Mouse (Mus musculus): ENCODE measurements at regions not wholly inside any gene's neighbourhood (a gene's known extent, or its start where the extent isn't known, plus 50 kb on each side); places are given as distances from the start of the nearest gene placed in this dataset.
A peak's percentile ranks its signal among the peaks of the same experiment; 100 is the strongest.

DNA sequence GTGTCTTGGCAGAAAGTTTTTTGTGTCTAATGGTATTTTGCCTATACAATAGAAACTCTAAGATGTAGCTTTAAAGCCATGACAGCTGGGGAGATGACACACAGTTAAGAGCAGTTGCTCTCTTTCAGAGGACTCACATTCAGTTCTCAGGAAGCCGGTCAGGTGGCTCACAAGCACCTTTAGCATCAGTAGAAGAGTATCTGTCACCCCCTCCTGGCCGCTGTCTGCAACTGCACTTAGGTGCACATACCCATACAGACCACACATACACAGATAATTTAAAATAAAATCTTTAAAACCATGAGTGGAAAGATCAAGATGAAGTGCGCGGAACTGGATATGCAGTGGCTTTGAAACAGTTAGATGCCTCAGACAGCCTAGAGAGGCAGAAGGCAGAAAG, 178.3 kb upstream of the Chrm3 start:
- DNase-seq (ENCODE audit: low read depth, low spot score), result no peak

DNA sequence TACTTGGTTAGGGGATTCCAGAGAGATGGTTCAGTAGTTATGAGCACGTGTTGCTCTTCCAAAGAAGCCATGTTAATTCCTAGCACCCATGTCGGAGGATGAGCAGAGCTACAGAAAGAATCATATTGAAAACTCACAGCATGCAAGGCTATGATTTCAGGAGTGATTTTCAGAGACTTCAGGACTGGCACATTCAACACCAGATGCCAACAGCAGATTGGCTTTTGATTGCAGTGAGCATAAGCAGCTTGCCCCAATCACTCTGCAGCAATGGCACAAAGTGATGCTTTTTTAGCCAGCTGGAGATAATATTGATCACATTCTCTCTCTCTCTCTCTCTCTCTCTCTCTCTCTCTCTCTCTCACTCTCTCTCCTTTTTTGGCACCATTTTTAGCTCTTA, 166.6 kb upstream of the Chrm3 start:
- DNase-seq (ENCODE audit: low read depth, low spot score), result no peak

DNA sequence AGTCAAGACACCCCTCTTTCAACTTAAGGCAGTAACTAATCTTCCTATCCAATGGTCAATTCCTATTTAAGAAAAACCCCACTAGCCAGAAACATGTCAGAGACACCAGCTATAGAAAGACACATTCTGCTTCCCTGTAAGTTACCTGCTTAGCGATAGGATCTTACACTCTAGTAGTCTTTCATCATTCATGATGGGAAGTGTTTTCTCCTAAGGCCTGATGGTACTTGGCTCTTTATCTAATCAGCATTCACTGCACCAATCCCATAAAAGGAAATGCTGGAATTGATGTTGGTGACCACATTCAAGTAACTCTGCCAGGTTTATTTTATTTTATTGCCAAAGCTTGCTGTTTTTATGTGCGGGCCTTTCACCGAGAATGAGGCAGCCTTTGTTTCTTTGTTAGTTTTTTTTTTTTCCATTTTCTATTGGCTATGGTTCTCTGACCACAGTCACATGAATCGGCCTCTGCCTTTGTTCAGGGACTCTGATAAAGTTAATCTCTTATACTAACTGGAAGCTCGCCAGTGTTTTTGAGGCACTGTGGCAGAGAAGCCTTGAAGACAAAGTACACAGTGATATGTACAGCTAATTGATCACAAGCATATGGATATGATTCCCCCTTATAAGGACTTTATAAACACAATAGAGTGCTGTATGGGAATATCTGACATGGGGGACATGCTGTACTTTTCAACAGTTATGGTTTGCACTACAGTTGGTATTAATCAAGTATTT, 166.0 kb upstream of the Chrm3 start:
- no peak for DNase-seq (ENCODE audit: low read depth, low spot score)

DNA sequence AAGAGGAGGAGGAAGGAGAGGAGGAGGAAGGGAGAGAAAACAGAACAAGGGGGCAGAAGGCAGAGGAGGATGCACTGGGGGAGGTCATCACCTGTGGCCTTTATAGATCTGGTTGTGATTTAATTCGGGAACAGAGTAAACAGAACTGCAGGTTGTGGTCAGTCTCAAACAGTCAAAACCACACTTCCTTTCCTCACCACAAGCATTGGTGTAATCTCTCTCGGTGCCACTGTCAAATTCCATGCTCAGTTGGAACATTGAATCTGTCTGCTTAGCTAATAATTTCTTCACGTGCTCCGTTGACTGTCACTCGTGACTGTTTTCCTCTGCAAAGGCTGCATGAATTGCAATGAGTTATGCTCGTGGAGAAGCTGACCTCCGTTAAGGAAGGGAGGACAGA, 143.6 kb upstream of the Chrm3 start:
- DNase-seq (ENCODE audit: low read depth, low spot score), result no peak

DNA sequence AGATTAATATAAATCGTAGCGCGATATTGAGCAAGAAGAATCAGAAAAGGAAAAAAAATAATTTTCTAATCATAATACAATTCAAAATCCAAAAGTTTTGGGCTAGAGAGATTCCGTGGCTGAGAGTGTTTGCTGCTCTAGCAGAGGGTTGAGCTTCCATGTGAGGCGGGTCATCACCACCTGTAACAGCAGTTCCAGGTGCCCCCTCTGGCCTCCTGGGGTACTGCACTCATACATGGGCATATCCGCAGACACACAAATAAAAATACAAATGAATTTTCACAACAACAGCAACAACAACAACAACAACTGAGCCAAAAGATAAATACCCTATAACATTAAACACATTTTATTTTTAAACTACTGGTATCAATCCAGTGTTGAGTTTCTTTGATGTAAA, 94.7 kb upstream of the Chrm3 start:
- peak; percentile 2 for DNase-seq (ENCODE audit: low read depth, low spot score)

DNA sequence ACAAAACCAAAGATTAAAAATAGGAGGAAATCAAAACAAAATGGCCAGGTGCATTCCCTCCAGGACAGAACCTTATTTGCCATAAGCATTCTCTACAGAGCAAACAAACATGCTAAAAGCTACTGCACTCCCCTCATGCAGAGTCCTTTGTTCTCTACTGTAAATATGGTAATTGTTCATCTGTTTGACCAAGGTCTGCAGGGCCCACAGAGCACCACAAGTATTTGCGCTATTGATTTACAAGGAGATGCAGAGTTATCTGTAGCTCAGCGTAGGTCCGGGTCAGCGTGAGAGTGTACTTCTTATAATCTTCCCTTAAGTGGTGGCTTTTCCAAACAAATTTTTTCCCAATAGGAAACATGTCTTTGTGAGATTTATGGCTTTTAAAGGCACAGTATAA, 94.0 kb upstream of the Chrm3 start:
- no peak for DNase-seq (ENCODE audit: low read depth, low spot score)

DNA sequence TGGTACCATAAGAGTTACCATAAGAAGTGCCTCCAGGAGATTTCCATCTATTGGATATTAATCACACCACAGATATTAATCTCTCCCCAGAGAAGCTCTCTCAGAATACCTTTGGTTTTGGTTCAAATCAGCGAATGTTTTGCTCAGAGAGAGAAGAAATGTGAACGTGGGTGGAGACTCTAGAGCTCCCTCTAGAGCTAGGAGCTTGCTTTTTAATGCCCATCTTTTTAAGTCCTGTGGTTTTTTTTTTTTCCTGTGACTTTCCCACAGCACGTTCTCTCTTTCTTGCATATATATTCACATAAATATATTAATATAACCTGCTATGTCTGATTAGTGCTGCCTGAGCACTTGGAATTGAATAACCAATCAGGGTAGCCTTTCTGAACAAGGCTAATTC, 90.4 kb upstream of the Chrm3 start:
- no peak for DNase-seq (ENCODE audit: low read depth, low spot score)

DNA sequence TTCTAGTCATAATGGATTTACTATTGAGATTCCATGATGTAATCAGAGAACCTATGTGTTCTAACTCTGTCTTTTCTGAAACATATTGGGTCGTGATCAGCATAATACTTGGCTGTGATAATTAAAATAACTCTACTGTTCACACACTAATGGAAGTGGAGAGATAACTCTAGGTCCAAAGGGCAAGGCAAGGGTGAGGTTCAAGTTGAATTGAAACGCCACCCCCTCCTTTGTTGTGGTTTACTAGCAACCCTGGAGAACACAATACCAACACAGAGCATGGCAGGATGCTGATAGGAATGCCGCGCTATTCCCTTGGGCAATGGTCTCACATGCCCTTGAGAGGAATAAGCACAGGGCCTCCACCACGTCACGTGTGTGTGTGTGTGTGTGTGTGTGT, 88.9 kb upstream of the Chrm3 start:
- no peak for DNase-seq (ENCODE audit: low read depth, low spot score)

DNA sequence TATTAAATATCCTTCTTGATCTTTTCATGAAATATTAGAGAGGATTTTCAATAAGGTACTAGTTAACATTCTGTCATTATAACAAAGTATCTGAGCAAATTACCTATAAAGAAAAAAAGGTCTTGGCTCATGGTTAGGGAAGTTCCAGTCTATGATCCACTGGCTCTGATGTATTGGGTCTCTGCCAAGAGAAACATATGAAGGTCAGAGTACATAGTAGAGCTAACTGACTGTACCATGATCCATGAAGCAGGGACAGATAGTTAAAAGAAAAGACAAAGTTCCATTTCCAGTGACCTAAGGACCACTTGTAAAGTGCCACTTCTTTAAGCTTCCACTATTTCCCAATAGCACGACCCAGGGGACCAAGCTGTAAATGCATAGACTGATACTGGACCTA, 87.2 kb upstream of the Chrm3 start:
- no peak for DNase-seq (ENCODE audit: low read depth, low spot score)

DNA sequence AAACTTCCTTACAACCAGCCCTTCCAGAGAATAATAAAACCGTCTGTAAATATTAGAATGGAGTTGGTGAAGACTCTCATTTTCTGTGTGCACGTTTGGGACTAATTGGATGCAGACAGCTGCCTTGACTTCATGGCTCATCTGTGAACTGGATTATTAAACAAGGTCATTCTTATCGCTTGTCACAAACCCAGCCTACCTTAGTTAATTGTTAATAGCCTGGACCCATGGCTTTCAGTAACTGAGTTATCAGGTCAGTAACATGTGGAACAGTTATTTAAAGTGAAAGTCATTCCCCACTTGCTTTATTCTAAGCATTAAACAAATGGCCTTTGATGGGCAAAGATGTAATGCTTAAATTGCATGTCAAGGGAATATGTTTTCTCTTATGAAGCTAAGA, 85.0 kb upstream of the Chrm3 start:
- no peak for DNase-seq (ENCODE audit: low read depth, low spot score)
